Mouse (Mus musculus) limb, embryonic 14.5 days (tissue): ENCODE measurements around the gene Ppt1. TPM values are rescaled to one million over a fixed set of nuclear protein-coding genes. Genes with fewer than 3 reads are reported as not detected.

Experiments
- ATAC-seq: fragments of 200-750 bp; cut with Nextera tagmentation; 2 replicates; pipeline ENCODE4 v1.8.0; 2017; ENCODE audit warnings: low read depth, moderate number of reproducible peaks, moderate TSS enrichment; ENCODE audit not compliant: low FRiP score
- DNase-seq: peaks from one replicate; pipeline ENCODE4 v3.0.0-alpha.2; 2015; ENCODE audit warnings: low spot score
- H3K27ac ChIP-seq: fragments of 300-500 bp; sonication (generic); replicated peaks from 2 replicates; pipeline ENCODE4 v1.5.1; 2014; ENCODE audit warnings: low read depth, mild to moderate bottlenecking, low read length, moderate library complexity, mixed read lengths
- H3K27me3 ChIP-seq: fragments of 300-500 bp; sonication (generic); 2 replicates; pipeline ENCODE4 v1.6.1; 2014; ENCODE audit warnings: low read length, mixed read lengths; ENCODE audit not compliant: control insufficient read depth, insufficient read depth
- H3K36me3 ChIP-seq: fragments of 300-500 bp; sonication (generic); 2 replicates; pipeline ENCODE4 v1.6.1; 2014; ENCODE audit warnings: mild to moderate bottlenecking, low read length, moderate library complexity, mixed read lengths; ENCODE audit not compliant: control insufficient read depth, insufficient read depth
- H3K4me1 ChIP-seq: fragments of 300-500 bp; sonication (generic); 2 replicates; pipeline ENCODE4 v1.6.1; 2014; ENCODE audit warnings: antibody characterized with exemption, low read length, mixed read lengths; ENCODE audit not compliant: control insufficient read depth, insufficient read depth
- H3K4me2 ChIP-seq: fragments of 300-500 bp; sonication (generic); replicated peaks from 2 replicates; pipeline ENCODE4 v1.6.1; 2014; ENCODE audit warnings: low read depth, mild to moderate bottlenecking, low read length, moderate library complexity; ENCODE audit not compliant: severe bottlenecking
- H3K4me3 ChIP-seq: fragments of 300-500 bp; sonication (generic); replicated peaks from 2 replicates; pipeline ENCODE4 v1.5.1; 2014; ENCODE audit warnings: low read length
- H3K9ac ChIP-seq: fragments of 300-500 bp; sonication (generic); 2 replicates; pipeline ENCODE4 v1.6.1; 2014; ENCODE audit warnings: mild to moderate bottlenecking, low read depth, low read length, moderate library complexity; ENCODE audit not compliant: severe bottlenecking
- H3K9me3 ChIP-seq: fragments of 300-500 bp; sonication (generic); 2 replicates; pipeline ENCODE4 v1.6.1; 2016; ENCODE audit warnings: low read length; ENCODE audit not compliant: control insufficient read depth
- POLR2A ChIP-seq: fragments of 200-500 bp; IDR thresholded peaks from 2 replicates; pipeline ENCODE4 v1.8.0; 2012; ENCODE audit warnings: inconsistent platforms, mild to moderate bottlenecking, moderate library complexity, borderline replicate concordance; ENCODE audit not compliant: insufficient read depth, insufficient read length; ENCODE audit errors: extremely low read depth
- WGBS: fragments of 180-500 bp; shearing (Covaris S2); extraction: QIAGEN DNeasy Blood & Tissue Kit; methylation state at CpG from one replicate; pipeline ENCODE4 v1.1.7; 2014; 5-methylcytosine and 5-hydroxymethylcytosine counted together
- polyA plus RNA-seq, 2 experiments: library from polyadenylated mRNA; depleted of rRNA in 1 of 2; stranded (reverse) in 1 of 2; unstranded in 1 of 2; fragments of >200 nt; fragmentation: Nextera tagmentation in 1 of 2; extraction: Ambion mirVana in 1 of 2; gene quantifications; 2 replicates each; pipeline versions ENCODE4 v1.2.1 to v1.2.3; 2012 to 2014

Ppt1 gene
- polyA plus RNA-seq, 2 experiments = 68.8 to 76.0 TPM

DNA sequence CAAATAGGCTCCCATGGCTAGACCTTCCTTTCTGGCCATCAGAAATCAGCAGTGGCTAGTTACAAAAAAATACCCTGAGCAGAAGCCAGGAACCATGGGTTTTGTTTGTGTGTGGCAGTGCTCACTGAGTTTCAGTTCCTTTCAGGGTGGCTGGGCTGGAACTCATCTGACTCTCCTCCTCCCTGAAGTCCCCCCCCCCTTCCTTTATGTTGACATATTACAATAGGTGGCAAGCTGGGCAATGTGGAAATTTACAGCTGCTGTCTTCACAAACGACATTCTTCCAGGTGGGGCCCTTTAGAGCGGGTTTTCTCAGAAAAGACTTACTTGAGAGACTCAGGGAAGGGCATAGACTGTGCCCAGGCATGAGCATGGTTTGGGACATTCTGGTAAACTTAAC is 17.6 kb downstream of the Ppt1 start:
- Histone ChIP-seq H3K27ac (no peak overlapping the region), H3K9ac (no peak overlapping the region), H3K4me2 (no peak overlapping the region), H3K4me1 (no peaks in the 10 kb centered on the region), H3K36me3 (peaks cover 67% of the 10 kb centered on the region), H3K9me3 (no peaks in the 10 kb centered on the region), H3K4me3 (no peak overlapping the region), H3K27me3 (no peaks in the 10 kb centered on the region)
- 58% methylated on average over 2 of the region's 2 CpGs for WGBS
- no peak for TF ChIP-seq POLR2A
- DNase-seq = no peak
- no peak for ATAC-seq

DNA sequence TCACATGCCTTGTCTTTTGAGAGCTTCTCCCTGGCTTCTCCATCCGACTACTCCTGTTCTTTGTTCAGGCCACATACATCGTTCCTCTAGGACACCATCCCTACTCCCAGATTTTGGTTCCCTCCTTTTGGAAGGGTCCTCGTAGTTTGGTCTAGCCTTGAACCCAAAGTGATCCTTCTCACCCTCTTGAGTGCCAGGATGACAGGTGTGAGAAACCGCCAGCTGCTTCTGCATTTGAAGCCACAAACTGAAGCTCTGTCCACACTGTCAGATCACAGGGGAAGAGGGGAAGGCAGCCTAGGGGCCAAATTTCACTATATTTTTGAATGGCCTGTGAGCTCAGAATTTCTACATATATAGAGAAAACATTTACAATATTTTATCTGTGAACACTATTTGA is 18.7 kb downstream of the Ppt1 start:
- peaks cover 67% of the 10 kb centered on the region for H3K36me3 ChIP-seq
- H3K27ac ChIP-seq = no peak overlapping the region
- 93% methylated on average over 4 of the region's 4 CpGs for WGBS
- H3K27me3 ChIP-seq = no peaks in the 10 kb centered on the region
- H3K4me1 ChIP-seq = no peaks in the 10 kb centered on the region
- no peak overlapping the region for H3K4me2 ChIP-seq
- ATAC-seq (no peak), DNase-seq (no peak)
- no peak for TF ChIP-seq POLR2A
- H3K9me3 ChIP-seq = no peaks in the 10 kb centered on the region
- H3K4me3 ChIP-seq = no peak overlapping the region
- no peak overlapping the region for H3K9ac ChIP-seq

- no peaks in the 10 kb centered on the region for H3K9me3 ChIP-seq
- no peak overlapping the region for H3K27ac ChIP-seq
- no peaks in the 10 kb centered on the region for H3K4me1 ChIP-seq
- 64% methylated on average over 2 of the region's 2 CpGs for WGBS
- no peak overlapping the region for H3K9ac ChIP-seq
- H3K4me3 ChIP-seq = no peak overlapping the region
- ATAC-seq (no peak), DNase-seq (no peak)
- no peak overlapping the region for H3K4me2 ChIP-seq
- no peak for TF ChIP-seq POLR2A
- H3K36me3 ChIP-seq = peaks cover 79% of the 10 kb centered on the region
- H3K27me3 ChIP-seq = no peaks in the 10 kb centered on the region
Observed at GRCm38 (mm10) chr4:122857909-122858308, 21.9 kb downstream of the Ppt1 start.

GRCm38 (mm10) chr4:122859096-122859674 is 23.1 kb downstream of the Ppt1 start:
- Histone ChIP-seq H3K4me1 (no peaks in the 10 kb centered on the region), H3K9ac (no peak overlapping the region), H3K27ac (no peak overlapping the region), H3K27me3 (no peaks in the 10 kb centered on the region), H3K9me3 (no peaks in the 10 kb centered on the region), H3K4me2 (no peak overlapping the region), H3K4me3 (no peak overlapping the region), H3K36me3 (peaks cover 85% of the 10 kb centered on the region)
- no peak for TF ChIP-seq POLR2A
- DNase-seq (no peak), ATAC-seq (no peak)
- whole genome bisulfite sequencing = 84% methylated on average over 6 of the region's 6 CpGs

GRCm38 (mm10) chr4:122861836-122862235 is 25.8 kb downstream of the Ppt1 start:
- no peaks in the 10 kb centered on the region for H3K27me3 ChIP-seq
- H3K4me2 ChIP-seq = no peak overlapping the region
- TF ChIP-seq POLR2A = no peak
- H3K9ac ChIP-seq = no peak overlapping the region
- no peak overlapping the region for H3K27ac ChIP-seq
- H3K9me3 ChIP-seq = no peaks in the 10 kb centered on the region
- H3K4me3 ChIP-seq = no peak overlapping the region
- no peak for DNase-seq
- peaks cover 87% of the 10 kb centered on the region for H3K36me3 ChIP-seq
- no peaks in the 10 kb centered on the region for H3K4me1 ChIP-seq
- 86% methylated on average over 4 of the region's 4 CpGs for WGBS
- ATAC-seq = no peak

DNA sequence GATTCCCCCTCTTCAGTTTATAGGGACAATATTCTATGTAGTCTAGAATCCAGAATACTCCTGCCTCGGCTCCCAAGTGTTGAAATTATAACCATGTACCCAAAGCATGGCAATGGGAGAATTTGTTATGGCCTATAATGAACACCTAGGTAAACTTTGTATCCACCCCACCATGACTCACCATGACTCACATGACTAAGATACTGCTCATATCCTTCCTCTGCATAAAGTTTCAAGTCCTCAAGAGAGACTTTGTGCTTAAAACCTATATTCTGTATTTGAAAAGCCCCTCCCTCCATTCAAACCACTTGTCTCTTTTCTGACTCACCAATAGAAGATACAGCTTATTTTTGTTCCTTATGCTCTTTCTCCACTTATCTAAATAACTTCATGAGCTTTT is 32.0 kb downstream of the Ppt1 start:
- no peaks in the 10 kb centered on the region for H3K4me1 ChIP-seq
- H3K27me3 ChIP-seq = no peaks in the 10 kb centered on the region
- ATAC-seq = no peak
- no peak overlapping the region for H3K27ac ChIP-seq
- H3K4me3 ChIP-seq = no peak overlapping the region
- H3K9me3 ChIP-seq = no peaks in the 10 kb centered on the region
- no peak for DNase-seq
- TF ChIP-seq POLR2A = no peak
- no peak overlapping the region for H3K9ac ChIP-seq
- H3K36me3 ChIP-seq = peaks cover 90% of the 10 kb centered on the region
- 97% methylated on average over 1 of the region's 1 CpGs for WGBS
- H3K4me2 ChIP-seq = no peak overlapping the region
